Mouse (Mus musculus) 416B (cell line): ENCODE measurements at regions not wholly inside any gene's neighbourhood (a gene's known extent, or its start where the extent isn't known, plus 50 kb on each side); places are given as distances from the start of the nearest gene placed in this dataset.
A peak's percentile ranks its signal among the peaks of the same experiment; 100 is the strongest.

Source experiments
- DNase-seq: peaks from one replicate; pipeline ENCODE4 v3.0.0; 2011; ENCODE audit warnings: low read depth

- peak; percentile 48 for DNase-seq
These were observed 77.7 kb upstream of the Vmn2r25 start for GRCm38 (mm10) chr6:123930951-123931350.

DNA sequence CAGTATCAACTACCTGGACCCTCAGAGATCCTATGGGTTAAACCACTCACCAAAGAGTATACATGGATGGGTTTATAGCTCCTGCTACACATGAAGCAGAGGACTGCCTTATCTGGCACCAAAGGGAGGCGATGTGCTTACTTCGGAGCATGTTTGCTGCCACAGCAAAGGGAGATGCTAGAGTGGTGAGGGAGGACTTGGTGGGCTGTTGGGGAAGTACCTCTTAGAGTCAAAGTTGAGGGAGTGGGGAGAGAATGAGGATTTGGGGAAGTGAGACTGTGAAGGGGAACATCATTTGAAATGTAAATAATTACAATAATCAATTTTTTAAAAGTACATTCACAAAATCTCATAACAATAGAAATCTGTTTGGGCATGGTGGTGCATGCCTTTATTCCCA lies 84.7 kb upstream of the Vmn2r25 start:
- DNase-seq, result no peak

GRCm38 (mm10) chr6:123961321-123961720 lies 63.0 kb upstream of the Vmn2r26 start:
- DNase-seq, result peak; percentile 63

- no peak for DNase-seq
These were observed 53.2 kb upstream of the Vmn2r26 start for GRCm38 (mm10) chr6:123971180-123971579.
